8 mouse cellular contexts compared by ENCODE assay signal in the genomic region with DNA sequence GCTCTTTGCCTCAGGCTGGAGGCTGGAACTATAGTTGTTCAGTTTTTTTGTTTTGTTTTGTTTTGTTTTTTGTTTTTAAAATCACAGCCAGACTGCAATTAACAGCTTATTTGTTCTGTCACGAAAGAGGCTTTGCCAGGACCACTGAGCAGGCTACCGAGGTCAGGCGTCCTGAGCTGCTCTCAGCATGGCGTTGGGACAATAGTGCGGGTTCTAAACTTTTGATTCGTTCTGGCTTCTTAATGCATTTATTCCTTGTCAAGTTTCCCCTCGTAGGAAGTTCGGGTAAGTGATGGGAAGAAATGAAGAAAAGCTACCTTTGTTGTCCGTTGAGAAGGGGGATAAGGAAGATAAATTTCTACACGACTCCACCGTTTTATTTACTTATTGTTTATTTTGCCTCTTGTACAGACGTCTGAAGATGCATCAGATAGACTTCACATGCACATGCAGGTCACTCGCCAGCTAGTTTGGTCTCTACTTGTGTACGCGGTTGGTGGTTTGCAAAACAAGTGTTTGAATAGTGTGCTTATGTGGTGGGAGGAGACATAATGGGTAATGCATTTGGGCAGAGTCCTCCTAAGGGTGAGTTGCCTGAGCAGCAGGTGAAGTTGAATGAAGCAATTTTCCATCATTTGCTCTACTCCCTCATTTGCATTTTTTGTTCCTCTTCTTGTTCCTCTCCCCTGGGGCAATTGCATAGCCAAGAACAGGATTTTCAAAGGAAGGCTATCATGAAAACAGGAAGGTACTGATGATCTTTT. TPM values are rescaled to one million over a fixed set of nuclear protein-coding genes. Genes with fewer than 3 reads are reported as not detected.
DNase-seq lines count a peak whose midpoint lies in the region; ATAC-seq lines count a peak whose summit lies in the region.

No protein-coding gene starts in this region.

- H3K4me1 ChIP-seq in lung, embryonic 16.5 days (replicated peaks; ENCODE audit: control insufficient read depth, insufficient read depth, low read length), result no peaks in the 10 kb centered on the region
- peaks cover 11% of the 10 kb centered on the region; the same call in 1 of the 2 replicates for H3K4me1 ChIP-seq in embryonic facial prominence, embryonic 13.5 days
- peaks cover 5% of the 10 kb centered on the region; the same call in 1 of the 2 replicates for H3K4me1 ChIP-seq in intestine, embryonic 16.5 days (ENCODE audit: control insufficient read depth, insufficient read depth, low read length)

- no peak for ATAC-seq in lung, embryonic 16.5 days (ENCODE audit: low read depth)
- no peak for ATAC-seq in embryonic facial prominence, embryonic 13.5 days (ENCODE audit: insufficient number of reproducible peaks, insufficient read depth, low FRiP score, low TSS enrichment, low read depth)
- no peak for ATAC-seq in intestine, embryonic 16.5 days

- H3K36me3 ChIP-seq in lung, embryonic 16.5 days (ENCODE audit: control insufficient read depth, insufficient read depth, low read length), result no peaks in the 10 kb centered on the region
- H3K36me3 ChIP-seq in embryonic facial prominence, embryonic 13.5 days, result no peaks in the 10 kb centered on the region
- H3K36me3 ChIP-seq in intestine, embryonic 16.5 days (ENCODE audit: control insufficient read depth, insufficient read depth, low read length), result no peaks in the 10 kb centered on the region

- H3K27me3 ChIP-seq in lung, embryonic 16.5 days (ENCODE audit: control insufficient read depth, insufficient read depth, low read depth, low read length), result peaks cover 33% of the 10 kb centered on the region
- H3K27me3 ChIP-seq in embryonic facial prominence, embryonic 13.5 days, result peaks cover 57% of the 10 kb centered on the region
- H3K27me3 ChIP-seq in intestine, embryonic 16.5 days (replicated peaks; ENCODE audit: control insufficient read depth, insufficient read depth, low read length), result peaks cover 29% of the 10 kb centered on the region

- H3K27ac ChIP-seq in lung, embryonic 16.5 days (ENCODE audit: low read length), result no peak overlapping the region
- H3K27ac ChIP-seq in embryonic facial prominence, embryonic 13.5 days, result no peak overlapping the region
- H3K27ac ChIP-seq in intestine, embryonic 16.5 days (ENCODE audit: low read length), result no peak overlapping the region

- peak overlapping the region; percentile 58 for H3K4me3 ChIP-seq in lung, embryonic 16.5 days (ENCODE audit: low read length)
- H3K4me3 ChIP-seq in embryonic facial prominence, embryonic 13.5 days, result peak overlapping the region; percentile 64
- peak overlapping the region; percentile 56 for H3K4me3 ChIP-seq in intestine, embryonic 16.5 days (ENCODE audit: low read length)

- no peaks in the 10 kb centered on the region for H3K9me3 ChIP-seq in lung, embryonic 16.5 days (ENCODE audit: control insufficient read depth, low read length)
- H3K9me3 ChIP-seq in embryonic facial prominence, embryonic 13.5 days, result no peaks in the 10 kb centered on the region
- H3K9me3 ChIP-seq in intestine, embryonic 16.5 days (ENCODE audit: control insufficient read depth, low read length), result no peaks in the 10 kb centered on the region

- no peak overlapping the region for H3K9ac ChIP-seq in lung, embryonic 16.5 days (ENCODE audit: low read length)
- H3K9ac ChIP-seq in embryonic facial prominence, embryonic 13.5 days, result peak overlapping the region; percentile 65; the same call in 1 of the 2 replicates
- H3K9ac ChIP-seq in intestine, embryonic 16.5 days (ENCODE audit: low read depth, low read length), result 0 out of 2 replicates have a peak overlapping the region, but pooled peaks have one; percentile 62

- 5% methylated on average over 15 of the region's 15 CpGs for WGBS in lung, embryonic 16.5 days
- 2% methylated on average over 15 of the region's 15 CpGs for WGBS in embryonic facial prominence, embryonic 13.5 days
- 7% methylated on average over 15 of the region's 15 CpGs for WGBS in intestine, embryonic 16.5 days

- peak overlapping the region; percentile 92 for H3K4me2 ChIP-seq in lung, embryonic 16.5 days (ENCODE audit: low read depth, low read length)
- peak overlapping the region; percentile 86 for H3K4me2 ChIP-seq in embryonic facial prominence, embryonic 13.5 days
- H3K4me2 ChIP-seq in intestine, embryonic 16.5 days (ENCODE audit: low read depth, low read length), result peak overlapping the region; percentile 83

- DNase-seq in lung, postnatal 14 days, result no peak
- peak; percentile 29 to 40 for DNase-seq in right cerebral cortex, postnatal 10 days (ENCODE audit: low spot score in 2 of 2)
- no peak for DNase-seq in adrenal gland, adult (ENCODE audit: inconsistent age in 2 of 2, low spot score in 1 of 2)
- no peak for DNase-seq in frontal cortex, postnatal 25 days (ENCODE audit: low spot score in 2 of 2)
- no peak for DNase-seq in thymus, postnatal 14 days

RNA-seq across cellular contexts. Expression of gene Adgrb3, which starts 1.4 kb away (rescaled TPM):
- 0.51 and 0.54 TPM in 2 replicates for polyA plus RNA-seq in lung, embryonic 16.5 days (2015; fragmentation: Nextera tagmentation; extraction: Ambion mirVana)
- 1.7 and 2.1 TPM in 2 replicates for polyA plus RNA-seq in embryonic facial prominence, embryonic 13.5 days (2015; fragmentation: Nextera tagmentation; extraction: Ambion mirVana)
- 1.9 and 2.4 TPM in 2 replicates for polyA plus RNA-seq in intestine, embryonic 16.5 days (2015; fragmentation: Nextera tagmentation; extraction: Ambion mirVana)

Comparison
In these comparisons a context has a peak if more than half of its experiments do, and no peak if none do; other contexts are left out.
1. DNase-seq: peak in right cerebral cortex, postnatal 10 days (2 of 2); none in lung, postnatal 14 days (single experiment), adrenal gland, adult (0 of 2), frontal cortex, postnatal 25 days (0 of 2) and thymus, postnatal 14 days (single experiment).
2. Peak in every context shown above with its lines, with median percentiles within 50 percentile points of each other: H3K4me2 ChIP-seq and H3K4me3 ChIP-seq.